Mouse (Mus musculus): ENCODE results near the gene Bcl6.

- TF ChIP-seq POLR2A (IDR thresholded peaks at IDR 0.05; ENCODE audit: low read depth, low read length): no peak
- no peak for TF ChIP-seq CTCF (conservative IDR thresholded peaks at IDR 0.05 in 1 of 2, IDR thresholded peaks at IDR 0.05 in 1 of 2; ENCODE audit: low read depth in 2 of 2, low read length in 2 of 2)
- TF ChIP-seq SIN3A (IDR thresholded peaks at IDR 0.05; ENCODE audit: low read length): no peak
Observed at GRCm38 (mm10) chr16:23930426-23931073, 58.1 kb downstream of the Bcl6 start.
